Mouse (Mus musculus): ENCODE measurements at regions not wholly inside any gene's neighbourhood (a gene's known extent, or its start where the extent isn't known, plus 50 kb on each side); places are given as distances from the start of the nearest gene placed in this dataset.

- no peak for ATAC-seq (ENCODE audit: low FRiP score, low TSS enrichment)
- H3K27ac ChIP-seq (replicated peaks), result no peak overlapping the region
- no peak overlapping the region for H3K4me2 ChIP-seq (replicated peaks; ENCODE audit: low read depth)
- no peak overlapping the region for H3K4me3 ChIP-seq (ENCODE audit: low read depth, low read length)
- no peak overlapping the region for H3K9ac ChIP-seq (ENCODE audit: low read length)
- TF ChIP-seq EP300 (optimal IDR thresholded peaks at IDR 0.05), result no peak
- TF ChIP-seq CTCF (IDR thresholded peaks at IDR 0.05; ENCODE audit: low read depth), result no peak
- H3K9me3 ChIP-seq (ENCODE audit: control insufficient read depth, low read length), result no peaks in the 10 kb centered on the region
- 56% methylated on average over 2 of the region's 2 CpGs for WGBS
- H3K27me3 ChIP-seq (ENCODE audit: control insufficient read depth, insufficient read depth, low read length), result no peaks in the 10 kb centered on the region
- H3K36me3 ChIP-seq (ENCODE audit: control insufficient read depth, insufficient read depth, low read length), result no peaks in the 10 kb centered on the region
- no peak for DNase-seq (ENCODE audit: low spot score)
- no peaks in the 10 kb centered on the region for H3K4me1 ChIP-seq (replicated peaks; ENCODE audit: control insufficient read depth, insufficient read depth)
Observed at GRCm38 (mm10) chr4:64142963-64143362, 96.1 kb upstream of the Tnc start.

- no peaks in the 10 kb centered on the region for H3K27me3 ChIP-seq (ENCODE audit: control insufficient read depth, insufficient read depth, low read length)
- no peak overlapping the region for H3K4me2 ChIP-seq (replicated peaks; ENCODE audit: low read depth)
- H3K9ac ChIP-seq (ENCODE audit: low read length), result no peak overlapping the region
- peak; percentile 29; the same call in 1 of the 2 replicates for ATAC-seq (ENCODE audit: low FRiP score, low TSS enrichment)
- WGBS, result 44% methylated on average over 5 of the region's 5 CpGs
- no peaks in the 10 kb centered on the region for H3K36me3 ChIP-seq (ENCODE audit: control insufficient read depth, insufficient read depth, low read length)
- DNase-seq (ENCODE audit: low spot score), result no peak
- H3K4me3 ChIP-seq (ENCODE audit: low read depth, low read length), result no peak overlapping the region
- no peaks in the 10 kb centered on the region for H3K4me1 ChIP-seq (replicated peaks; ENCODE audit: control insufficient read depth, insufficient read depth)
- H3K27ac ChIP-seq (replicated peaks), result no peak overlapping the region
- no peaks in the 10 kb centered on the region for H3K9me3 ChIP-seq (ENCODE audit: control insufficient read depth, low read length)
- TF ChIP-seq EP300 (optimal IDR thresholded peaks at IDR 0.05), result no peak
- peak; percentile 17; the same call in 1 of the 2 replicates for TF ChIP-seq CTCF (IDR thresholded peaks at IDR 0.05; ENCODE audit: low read depth)
Observed at GRCm38 (mm10) chr4:64142356-64142787, 95.6 kb upstream of the Tnc start.

DNA sequence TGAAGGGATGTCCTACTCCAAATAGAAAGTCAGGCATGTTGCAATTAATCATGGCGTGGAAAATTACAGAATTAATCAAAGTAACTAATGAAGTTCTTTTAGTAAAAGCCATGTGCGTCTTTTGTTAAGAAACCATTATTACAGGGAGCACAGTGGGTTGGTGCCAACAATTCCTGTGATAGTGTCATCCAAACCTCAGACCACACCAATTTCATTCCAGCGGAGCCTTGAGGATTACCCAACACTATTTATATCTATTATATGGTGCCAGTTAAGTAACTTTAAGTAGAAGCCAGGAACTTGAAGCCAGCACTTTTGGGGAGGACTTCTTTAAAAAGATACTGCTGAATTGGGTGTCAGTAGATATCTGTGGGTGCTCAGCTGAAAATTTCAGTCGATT lies 93.0 kb upstream of the Tnc start:
- ATAC-seq (ENCODE audit: low FRiP score, low TSS enrichment), result no peak

GRCm38 (mm10) chr4:64135036-64135435 lies 88.2 kb upstream of the Tnc start:
- TF ChIP-seq CTCF (IDR thresholded peaks at IDR 0.05; ENCODE audit: low read depth), result no peak
- no peak for TF ChIP-seq EP300 (optimal IDR thresholded peaks at IDR 0.05)
- Histone ChIP-seq H3K9ac (ENCODE audit: low read length) (no peak overlapping the region), H3K4me2 (replicated peaks; ENCODE audit: low read depth) (no peak overlapping the region), H3K4me3 (ENCODE audit: low read depth, low read length) (no peak overlapping the region), H3K36me3 (ENCODE audit: control insufficient read depth, insufficient read depth, low read length) (no peaks in the 10 kb centered on the region), H3K4me1 (replicated peaks; ENCODE audit: control insufficient read depth, insufficient read depth) (no peaks in the 10 kb centered on the region), H3K9me3 (ENCODE audit: control insufficient read depth, low read length) (no peaks in the 10 kb centered on the region), H3K27ac (replicated peaks) (no peak overlapping the region), H3K27me3 (ENCODE audit: control insufficient read depth, insufficient read depth, low read length) (no peaks in the 10 kb centered on the region)
- no peak for DNase-seq (ENCODE audit: low spot score)
- WGBS, result 64% methylated on average over 3 of the region's 3 CpGs
- no peak for ATAC-seq (ENCODE audit: low FRiP score, low TSS enrichment)

More for the DNA sequence above, 93.0 kb upstream of the Tnc start:
- H3K4me1 ChIP-seq (replicated peaks; ENCODE audit: control insufficient read depth, insufficient read depth), result no peaks in the 10 kb centered on the region
- no peak overlapping the region for H3K4me2 ChIP-seq (replicated peaks; ENCODE audit: low read depth)
- no peak overlapping the region for H3K9ac ChIP-seq (ENCODE audit: low read length)
- H3K9me3 ChIP-seq (ENCODE audit: control insufficient read depth, low read length), result no peaks in the 10 kb centered on the region
- DNase-seq (ENCODE audit: low spot score), result no peak
- no peak overlapping the region for H3K27ac ChIP-seq (replicated peaks)
- no peaks in the 10 kb centered on the region for H3K27me3 ChIP-seq (ENCODE audit: control insufficient read depth, insufficient read depth, low read length)
- 71% methylated on average over 4 of the region's 4 CpGs for WGBS
- TF ChIP-seq CTCF (IDR thresholded peaks at IDR 0.05; ENCODE audit: low read depth) (no peak), EP300 (optimal IDR thresholded peaks at IDR 0.05) (no peak)
- H3K36me3 ChIP-seq (ENCODE audit: control insufficient read depth, insufficient read depth, low read length), result no peaks in the 10 kb centered on the region
- no peak overlapping the region for H3K4me3 ChIP-seq (ENCODE audit: low read depth, low read length)

GRCm38 (mm10) chr4:64129290-64129689 lies 82.5 kb upstream of the Tnc start:
- Histone ChIP-seq H3K27ac (replicated peaks) (no peak overlapping the region), H3K27me3 (ENCODE audit: control insufficient read depth, insufficient read depth, low read length) (no peaks in the 10 kb centered on the region), H3K4me1 (replicated peaks; ENCODE audit: control insufficient read depth, insufficient read depth) (no peaks in the 10 kb centered on the region), H3K9me3 (ENCODE audit: control insufficient read depth, low read length) (no peaks in the 10 kb centered on the region), H3K9ac (ENCODE audit: low read length) (no peak overlapping the region), H3K4me3 (ENCODE audit: low read depth, low read length) (no peak overlapping the region), H3K4me2 (replicated peaks; ENCODE audit: low read depth) (no peak overlapping the region), H3K36me3 (ENCODE audit: control insufficient read depth, insufficient read depth, low read length) (no peaks in the 10 kb centered on the region)
- WGBS, result 51% methylated on average over 1 of the region's 1 CpGs
- DNase-seq (ENCODE audit: low spot score), result no peak
- ATAC-seq (ENCODE audit: low FRiP score, low TSS enrichment), result no peak
- no peak for TF ChIP-seq EP300 (optimal IDR thresholded peaks at IDR 0.05)
- TF ChIP-seq CTCF (IDR thresholded peaks at IDR 0.05; ENCODE audit: low read depth), result no peak

DNA sequence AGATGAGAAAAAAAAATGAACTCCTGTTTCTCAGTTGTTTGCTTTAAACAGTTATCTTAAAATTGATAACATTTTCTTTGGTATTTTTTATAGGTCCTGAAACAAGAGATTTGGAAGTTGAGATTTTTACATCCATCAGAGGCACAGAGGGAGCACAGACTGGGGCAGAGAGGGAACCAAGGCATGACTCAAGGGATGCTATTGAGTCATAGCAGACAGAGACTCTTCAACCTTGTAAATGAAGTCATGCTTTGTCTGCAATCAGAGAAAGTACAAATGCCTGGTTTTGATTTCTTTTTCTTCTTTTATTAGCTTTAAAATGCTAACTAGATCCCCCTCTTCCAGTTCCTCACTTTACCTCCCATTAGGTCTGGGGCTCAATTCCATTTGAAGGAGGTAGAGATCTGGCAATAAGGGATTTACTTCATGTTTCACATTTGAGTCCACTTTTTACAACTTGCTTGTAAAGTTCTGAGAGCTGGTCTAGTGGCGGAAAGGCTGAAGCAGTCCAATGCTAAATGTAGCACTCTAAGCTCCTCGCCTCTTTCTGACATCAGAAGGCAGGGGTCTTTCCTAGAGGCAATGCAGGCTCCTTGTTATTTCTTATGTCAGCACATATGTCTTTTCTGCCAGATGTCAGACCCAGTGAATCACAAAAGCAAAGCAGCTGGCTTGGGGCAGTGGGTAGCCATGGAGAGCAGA lies 77.7 kb upstream of the Tnc start:
- no peak for TF ChIP-seq CTCF (IDR thresholded peaks at IDR 0.05; ENCODE audit: low read depth)
- TF ChIP-seq EP300 (optimal IDR thresholded peaks at IDR 0.05), result no peak
- no peak overlapping the region for H3K4me3 ChIP-seq (ENCODE audit: low read depth, low read length)
- H3K9ac ChIP-seq (ENCODE audit: low read length), result no peak overlapping the region
- no peaks in the 10 kb centered on the region for H3K36me3 ChIP-seq (ENCODE audit: control insufficient read depth, insufficient read depth, low read length)
- no peak for DNase-seq (ENCODE audit: low spot score)
- WGBS, result 74% methylated on average over 2 of the region's 2 CpGs
- H3K9me3 ChIP-seq (ENCODE audit: control insufficient read depth, low read length), result no peaks in the 10 kb centered on the region
- no peaks in the 10 kb centered on the region for H3K27me3 ChIP-seq (ENCODE audit: control insufficient read depth, insufficient read depth, low read length)
- no peak overlapping the region for H3K27ac ChIP-seq (replicated peaks)
- ATAC-seq (ENCODE audit: low FRiP score, low TSS enrichment), result no peak
- H3K4me2 ChIP-seq (replicated peaks; ENCODE audit: low read depth), result no peak overlapping the region
- H3K4me1 ChIP-seq (replicated peaks; ENCODE audit: control insufficient read depth, insufficient read depth), result no peaks in the 10 kb centered on the region
